Mouse (Mus musculus) C2C12 (cell line): ENCODE measurements at regions not wholly inside any gene's neighbourhood (a gene's known extent, or its start where the extent isn't known, plus 50 kb on each side); places are given as distances from the start of the nearest gene placed in this dataset.
"Not testable (repeated sequence)": the region's sequence is repeated elsewhere in the genome, so short reads cannot be mapped to it uniquely, and the experiment has no call there.

Experiments
- H3K27me3 ChIP-seq: one replicate; pipeline ENCODE4 v1.6.1; 2011; ENCODE audit not compliant: control insufficient read depth, insufficient read depth, insufficient read length
- H3K36me3 ChIP-seq: one replicate; pipeline ENCODE4 v1.6.1; 2011; ENCODE audit not compliant: control insufficient read depth, insufficient read depth
- H3K4me3 ChIP-seq: one replicate; pipeline ENCODE4 v1.5.1; 2011; ENCODE audit warnings: mild to moderate bottlenecking, control low read depth; ENCODE audit not compliant: poor library complexity, insufficient read depth, severe bottlenecking
- H3K79me2 ChIP-seq: one replicate; pipeline ENCODE4 v1.6.1; 2011; ENCODE audit not compliant: control insufficient read depth, insufficient read depth
- H3K79me3 ChIP-seq: one replicate; pipeline ENCODE4 v1.6.1; 2011; ENCODE audit warnings: low read depth, control low read depth
- H3ac ChIP-seq: one replicate; pipeline ENCODE3; 2011; ENCODE audit warnings: low read depth; ENCODE audit not compliant: control insufficient read depth, insufficient read length
- CEBPB ChIP-seq: IDR thresholded peaks from one replicate; pipeline ENCODE4 v1.6.1; 2011; ENCODE audit warnings: low read depth, mild to moderate bottlenecking, control low read depth, moderate library complexity
- CTCF ChIP-seq: IDR thresholded peaks from one replicate; pipeline ENCODE4 v1.5.1; 2011; ENCODE audit not compliant: control insufficient read depth, insufficient read depth, insufficient read length
- FOSL1 ChIP-seq: IDR thresholded peaks from one replicate; pipeline ENCODE4 v1.8.0; 2011; ENCODE audit warnings: mild to moderate bottlenecking, low read length; ENCODE audit not compliant: poor library complexity, insufficient read depth, severe bottlenecking
- MAX ChIP-seq: IDR thresholded peaks from one replicate; pipeline ENCODE4 v1.6.1; 2011; ENCODE audit warnings: mild to moderate bottlenecking, control low read depth
- MYOD1 ChIP-seq: IDR thresholded peaks from one replicate; pipeline ENCODE4 v1.6.1; 2011; ENCODE audit warnings: low read depth; ENCODE audit not compliant: control insufficient read depth, insufficient read length
- MYOG ChIP-seq: IDR thresholded peaks from one replicate; pipeline ENCODE4 v1.6.1; 2011; ENCODE audit not compliant: control insufficient read depth, insufficient read length; ENCODE audit errors: extremely low read depth
- USF1 ChIP-seq: IDR thresholded peaks from one replicate; pipeline ENCODE4 v1.6.1; 2011; ENCODE audit warnings: low read depth, mild to moderate bottlenecking, control low read depth, moderate library complexity

DNA sequence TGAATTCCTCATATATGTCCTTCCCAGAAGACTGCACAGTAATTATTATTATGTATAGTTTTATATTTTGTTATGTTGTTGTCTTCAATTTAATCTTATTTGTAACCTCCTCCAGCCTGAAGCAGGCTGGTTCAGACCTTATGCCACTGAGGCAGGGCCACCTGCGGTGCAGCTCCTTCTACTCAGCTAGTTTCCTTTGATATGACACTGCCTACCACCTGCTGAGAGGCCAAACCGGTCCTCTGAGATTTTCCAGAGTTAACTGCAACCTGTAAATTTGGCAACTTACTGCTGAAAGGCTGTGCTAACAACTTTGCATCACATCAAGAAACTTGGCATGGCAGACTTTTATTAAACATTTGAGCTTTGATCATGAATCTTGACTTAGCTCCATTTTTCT is 691.3 kb downstream of the Dad1 start:
- no peak overlapping the region for H3K4me3 ChIP-seq
- no peaks in the 10 kb centered on the region for H3K27me3 ChIP-seq

DNA sequence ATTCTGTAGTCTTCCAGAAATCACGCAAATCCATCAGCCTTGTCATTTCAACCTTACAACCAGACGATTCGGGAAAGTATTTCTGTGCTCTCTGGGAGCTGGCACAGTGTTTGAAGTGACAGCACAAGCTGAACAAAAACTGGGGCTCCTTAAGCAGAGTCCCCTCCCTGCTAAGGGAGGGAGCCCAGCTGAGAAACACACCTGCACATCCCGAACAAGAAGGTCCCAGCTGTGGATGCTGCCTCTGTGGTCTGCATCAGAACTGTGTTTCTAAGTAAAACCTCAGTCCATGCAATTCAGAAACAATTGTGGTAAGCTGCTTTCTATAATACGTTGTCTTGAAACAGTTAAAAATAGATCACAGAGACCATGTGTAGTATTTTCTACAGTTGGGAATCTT is 693.8 kb downstream of the Dad1 start:
- not testable (repeated sequence) for H3K36me3 ChIP-seq, H3K4me3 ChIP-seq, H3K79me2 ChIP-seq, H3ac ChIP-seq, H3K27me3 ChIP-seq, H3K79me3 ChIP-seq

More for the DNA sequence above, 691.3 kb downstream of the Dad1 start:
- Histone ChIP-seq H3K79me3 (no peaks in the 10 kb centered on the region), H3K36me3 (no peaks in the 10 kb centered on the region), H3ac (no peak overlapping the region), H3K79me2 (no peaks in the 10 kb centered on the region)
- TF ChIP-seq MAX: no peak
- TF ChIP-seq FOSL1: no peak
- no peak for TF ChIP-seq MYOG
- no peak for TF ChIP-seq CTCF
- TF ChIP-seq USF1: no peak
- no peak for TF ChIP-seq MYOD1
- TF ChIP-seq CEBPB: no peak

DNA sequence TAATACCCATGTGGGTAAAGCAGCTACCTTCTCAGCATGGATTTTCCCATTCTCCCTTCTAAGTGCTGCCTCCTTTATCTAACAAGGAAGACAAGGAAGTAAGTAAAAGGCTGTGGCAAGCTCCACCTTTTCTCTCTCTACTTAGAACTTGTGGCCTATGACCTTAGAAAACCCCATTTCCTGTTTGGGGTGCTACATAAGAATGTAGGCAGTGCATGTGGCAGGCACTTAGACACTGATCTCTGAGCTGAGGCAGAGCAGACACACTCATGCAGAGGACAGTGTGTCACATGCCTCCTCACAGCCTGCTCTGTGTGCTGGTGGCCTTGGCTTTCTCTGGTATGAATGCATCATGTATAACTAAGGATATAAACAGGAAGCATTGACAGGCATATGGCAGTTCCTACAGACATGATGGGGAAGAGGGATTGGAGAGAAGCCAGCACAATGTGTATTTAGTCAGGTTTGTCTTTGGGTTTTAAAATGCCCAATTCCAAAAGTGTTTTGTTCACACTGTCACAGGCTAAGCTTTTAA is 694.5 kb downstream of the Dad1 start:
- not testable (repeated sequence) for H3K36me3 ChIP-seq, H3K79me3 ChIP-seq, H3K27me3 ChIP-seq, H3K79me2 ChIP-seq, H3K4me3 ChIP-seq, H3ac ChIP-seq

DNA sequence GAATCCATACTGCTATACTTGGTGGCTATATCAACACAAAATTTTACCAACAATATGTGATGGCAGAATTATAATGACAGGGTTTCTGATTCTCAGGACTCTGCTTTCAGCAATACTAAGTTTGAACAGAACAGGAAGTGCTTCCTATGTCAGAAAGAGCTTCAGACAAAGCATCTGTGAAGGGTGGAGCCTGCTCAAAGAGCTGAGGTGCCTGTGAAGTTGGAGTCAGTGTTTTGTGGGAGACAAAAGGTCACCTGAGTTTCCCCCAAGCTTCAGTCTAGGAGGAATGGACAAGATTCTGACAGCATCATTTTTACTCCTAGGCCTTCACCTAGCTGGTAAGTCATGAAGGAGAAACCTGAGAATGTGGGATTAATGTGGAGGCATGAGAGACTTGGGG is 700.1 kb downstream of the Dad1 start:
- no peak overlapping the region for H3ac ChIP-seq
- no peaks in the 10 kb centered on the region for H3K79me2 ChIP-seq
- no peak overlapping the region for H3K4me3 ChIP-seq
- TF ChIP-seq MYOG (no peak), CEBPB (no peak), CTCF (no peak), FOSL1 (no peak), MYOD1 (no peak), MAX (no peak), USF1 (no peak)
- H3K27me3 ChIP-seq: no peaks in the 10 kb centered on the region
- no peaks in the 10 kb centered on the region for H3K36me3 ChIP-seq
- no peaks in the 10 kb centered on the region for H3K79me3 ChIP-seq

DNA sequence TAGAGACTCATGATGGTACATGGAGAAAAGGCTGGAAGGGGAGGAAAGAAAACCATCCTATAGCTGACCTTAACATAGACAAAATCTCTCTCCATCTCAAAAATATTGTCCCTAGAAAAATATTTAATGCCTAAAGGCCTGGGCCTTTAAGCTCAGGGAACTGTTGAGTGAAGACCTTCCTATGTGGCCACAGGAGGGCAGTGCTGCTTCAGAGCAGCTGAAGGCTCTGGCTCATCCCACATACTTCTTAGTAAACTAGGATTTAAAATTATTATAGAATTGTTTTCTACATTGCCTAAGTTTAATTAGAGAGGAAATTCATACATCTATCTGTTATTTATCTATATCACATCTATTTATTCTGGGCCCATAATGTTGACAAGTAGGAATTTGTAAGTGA is 706.5 kb downstream of the Dad1 start:
- H3K4me3 ChIP-seq, H3K79me2 ChIP-seq, H3K36me3 ChIP-seq, H3K79me3 ChIP-seq, H3K27me3 ChIP-seq, H3ac ChIP-seq: not testable (repeated sequence)

DNA sequence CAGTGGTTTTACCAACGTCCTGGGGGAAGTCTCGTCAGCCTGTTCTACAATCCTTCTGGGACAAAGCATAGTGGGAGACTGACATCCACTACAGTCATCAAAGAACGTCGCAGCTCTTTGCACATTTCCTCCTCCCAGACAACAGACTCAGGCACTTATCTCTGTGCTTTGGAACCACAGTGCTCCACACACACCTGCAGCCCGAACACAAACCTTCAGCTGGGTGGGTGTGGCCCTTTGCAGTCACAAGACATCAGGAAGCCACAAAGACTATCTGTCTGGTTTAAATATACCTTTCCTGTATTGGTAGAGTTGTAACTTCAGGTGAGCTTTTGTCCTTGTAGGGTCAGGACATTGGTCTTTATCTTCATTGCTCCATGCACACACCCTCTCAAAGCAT is 708.6 kb downstream of the Dad1 start:
- no peaks in the 10 kb centered on the region for H3K79me3 ChIP-seq
- no peaks in the 10 kb centered on the region for H3K36me3 ChIP-seq
- no peaks in the 10 kb centered on the region for H3K27me3 ChIP-seq
- H3ac ChIP-seq: no peak overlapping the region
- H3K79me2 ChIP-seq: no peaks in the 10 kb centered on the region
- no peak overlapping the region for H3K4me3 ChIP-seq
- no peak for TF ChIP-seq CTCF

DNA sequence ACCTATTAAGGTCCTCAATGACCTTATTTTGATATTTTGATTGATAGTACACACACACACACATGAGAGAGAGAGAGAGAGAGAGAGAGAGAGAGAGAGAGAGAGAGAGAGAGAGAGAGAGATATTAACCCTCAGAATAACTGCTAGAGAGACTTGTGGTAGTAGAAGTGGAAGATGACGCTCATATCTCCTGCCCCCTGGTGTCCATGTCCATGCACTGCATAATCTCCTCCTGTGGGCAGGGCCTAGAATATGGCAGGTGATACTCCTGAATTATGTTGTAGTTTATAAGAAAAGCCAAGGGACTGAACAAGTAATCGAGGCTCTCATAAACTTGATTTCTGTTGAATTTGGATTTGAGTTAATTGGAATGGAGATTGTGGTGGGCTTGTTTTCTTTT is 712.3 kb downstream of the Dad1 start:
- H3K27me3 ChIP-seq, H3ac ChIP-seq, H3K4me3 ChIP-seq, H3K79me2 ChIP-seq, H3K79me3 ChIP-seq, H3K36me3 ChIP-seq: not testable (repeated sequence)

DNA sequence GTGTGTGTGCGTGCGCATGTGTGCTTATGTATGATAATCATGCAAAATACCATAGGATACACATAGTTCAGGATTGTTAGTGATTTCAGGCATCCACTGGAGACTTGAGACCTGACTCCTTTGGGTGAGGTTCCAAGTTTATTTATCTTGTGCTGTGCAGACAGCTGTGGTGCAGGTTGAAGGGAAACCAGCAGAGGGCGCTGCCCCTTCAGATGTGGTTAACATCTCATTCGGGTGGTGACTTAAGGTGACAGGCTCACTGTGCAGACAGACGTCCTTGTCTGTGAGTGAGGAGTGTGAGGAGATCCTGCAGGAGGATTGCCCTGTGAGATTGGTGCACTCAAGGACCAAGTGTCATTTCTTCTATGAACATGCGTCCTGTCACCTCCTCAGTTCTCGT is 716.0 kb downstream of the Dad1 start:
- H3ac ChIP-seq, H3K4me3 ChIP-seq, H3K79me2 ChIP-seq, H3K79me3 ChIP-seq, H3K36me3 ChIP-seq, H3K27me3 ChIP-seq: not testable (repeated sequence)

DNA sequence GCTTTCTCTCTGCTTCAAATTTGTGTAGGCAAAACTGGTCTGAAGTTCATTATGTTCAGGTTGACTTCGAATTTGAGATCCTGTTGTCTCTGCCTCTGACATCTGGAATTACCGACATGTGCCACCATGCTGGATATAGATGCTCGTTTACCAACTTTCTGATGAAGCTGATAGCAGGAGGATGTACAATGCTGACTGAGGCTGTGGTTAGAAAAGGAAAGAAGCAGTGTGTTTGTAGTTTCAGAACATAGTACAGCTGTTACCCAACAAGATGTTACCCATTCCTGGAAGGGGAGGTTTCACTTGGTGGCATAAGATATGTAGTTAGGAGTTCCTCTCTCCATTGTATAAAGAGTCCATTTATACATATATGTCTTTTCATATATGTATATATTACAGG is 730.5 kb downstream of the Dad1 start:
- not testable (repeated sequence) for H3K36me3 ChIP-seq, H3ac ChIP-seq, H3K79me2 ChIP-seq, H3K79me3 ChIP-seq, H3K4me3 ChIP-seq, H3K27me3 ChIP-seq

DNA sequence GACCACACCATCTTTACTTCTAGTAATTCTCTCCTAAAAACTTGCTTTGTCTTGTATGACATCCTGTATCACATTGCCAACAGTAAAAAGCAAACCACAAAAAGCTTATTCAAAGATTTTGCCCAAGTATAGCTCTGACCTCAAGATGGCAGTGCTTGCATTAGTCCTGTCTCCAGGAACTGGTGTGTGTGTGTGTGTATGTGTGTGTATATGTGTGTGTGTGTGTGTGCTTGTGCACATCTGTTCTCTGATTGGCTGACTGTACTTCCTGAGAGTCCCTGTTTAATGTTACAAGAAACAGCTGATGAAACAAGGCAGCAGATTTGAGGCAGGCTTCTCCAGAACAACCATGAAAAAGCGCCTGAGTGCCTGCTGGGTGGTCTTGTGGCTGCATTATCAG is 735.0 kb downstream of the Dad1 start:
- H3K79me3 ChIP-seq, H3ac ChIP-seq, H3K79me2 ChIP-seq, H3K4me3 ChIP-seq, H3K36me3 ChIP-seq, H3K27me3 ChIP-seq: not testable (repeated sequence)

DNA sequence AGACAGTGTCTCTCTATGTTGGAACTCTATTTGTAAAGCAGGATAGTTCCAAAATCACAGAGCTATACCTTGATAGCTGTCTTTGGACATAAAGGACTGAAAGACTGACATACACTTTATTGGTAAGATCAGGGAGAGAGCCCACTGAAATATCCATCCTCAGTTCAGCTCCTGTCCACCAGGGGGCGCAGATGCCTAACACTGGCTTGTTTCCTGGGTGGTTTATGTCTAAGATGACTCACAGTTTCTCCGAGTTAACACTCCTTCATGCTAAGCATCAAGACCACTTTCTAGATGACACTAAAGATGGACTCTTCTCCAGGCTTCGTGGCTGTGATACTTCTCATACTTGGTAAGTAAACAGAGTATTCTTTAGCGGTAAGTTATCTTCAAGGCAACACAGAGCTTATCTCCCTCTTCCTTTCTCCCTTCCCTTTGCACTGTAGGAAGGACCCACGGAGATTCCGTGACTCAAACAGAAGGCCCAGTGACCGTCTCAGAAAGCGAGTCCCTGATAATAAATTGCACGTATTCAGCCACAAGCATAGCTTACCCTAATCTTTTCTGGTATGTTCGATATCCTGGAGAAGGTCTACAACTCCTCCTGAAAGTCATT is 737.2 kb downstream of the Dad1 start:
- H3K36me3 ChIP-seq, H3K79me3 ChIP-seq, H3K27me3 ChIP-seq, H3K79me2 ChIP-seq, H3ac ChIP-seq, H3K4me3 ChIP-seq: not testable (repeated sequence)
